Mouse (Mus musculus) testis, adult 2 months (tissue): Measurements from ENCODE around the gene Cbwd1.

Experiments used
- CTCF ChIP-seq: fragments of 200-500 bp; IDR thresholded peaks from 2 replicates; pipeline ENCODE4 v1.5.1; 2012; ENCODE audit warnings: low read depth, mild to moderate bottlenecking, inconsistent platforms, low read length, moderate library complexity; ENCODE audit not compliant: control insufficient read depth, insufficient read depth, insufficient replicate concordance
- POLR2A ChIP-seq: fragments of 200-500 bp; IDR thresholded peaks from 2 replicates; pipeline ENCODE4 v1.6.1; 2012; ENCODE audit warnings: low read depth, mild to moderate bottlenecking, inconsistent platforms, low read length, moderate library complexity; ENCODE audit not compliant: control insufficient read depth

DNA sequence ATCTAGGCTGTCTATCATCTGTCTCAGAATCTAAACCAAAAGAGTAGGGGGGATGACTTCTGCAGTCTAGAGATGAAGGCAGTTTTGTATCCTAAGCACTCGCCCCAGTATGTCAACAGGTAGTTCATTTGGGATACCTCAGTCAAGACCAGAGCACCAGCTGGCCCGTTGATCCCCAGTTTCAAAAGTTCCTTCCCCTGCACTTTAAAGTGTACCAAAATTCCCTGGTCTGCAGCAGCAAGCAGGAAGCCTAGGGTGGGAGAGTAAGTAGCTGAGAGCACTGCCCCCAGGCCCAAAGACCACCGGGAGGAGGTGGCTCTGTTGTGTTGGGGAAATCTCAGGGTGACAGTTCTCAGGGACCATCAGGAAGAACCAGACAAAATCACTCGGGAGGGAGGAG is 64.9 kb downstream of the Cbwd1 start:
- TF ChIP-seq POLR2A (no peak), CTCF (no peak)
